Mouse (Mus musculus): ENCODE results near the gene Acot3. TPM values are rescaled to one million over a fixed set of nuclear protein-coding genes. Genes with fewer than 3 reads are reported as not detected.
"Not testable (repeated sequence)": the region's sequence is repeated elsewhere in the genome, so short reads cannot be mapped to it uniquely, and the experiment has no call there.

The Acot3 gene
- polyA plus RNA-seq (2012; rRNA removed) (2.0 and 2.6 TPM in 2 replicates), polyA plus RNA-seq (2014; fragmentation: Nextera tagmentation; extraction: Ambion mirVana) (3.7 and 4.4 TPM in 2 replicates)

GRCm38 (mm10) chr12:84051937-84052474, at the start of gene Acot3:
Acot3 (plus strand) TSS chr12:84052144.
- 21% methylated on average over 5 of the region's 5 CpGs for WGBS (ENCODE audit: insufficient replicate concordance)
- Histone ChIP-seq H3K4me3 (ENCODE audit: insufficient read depth in 1 of 2, low read depth in 2 of 2, low read length in 2 of 2) (peak within 1 kb of the TSS; percentile 16 to 45; a peak in 2 of 4 replicates), H3K36me3 (replicated peaks; ENCODE audit: control insufficient read depth, insufficient read depth, low read depth) (no peaks in the 10 kb centered on the region), H3K27me3 (ENCODE audit: control insufficient read depth, insufficient read depth, low read length) (peaks cover 21% of the 10 kb centered on the region), H3K27ac (no peak within 1 kb of the TSS), H3K9me3 (ENCODE audit: control insufficient read depth, low read length) (no peaks in the 10 kb centered on the region), H3K9ac (replicated peaks) (no peak within 1 kb of the TSS), H3K4me2 (ENCODE audit: low read depth) (peak within 1 kb of the TSS; percentile 28), H3K4me1 (replicated peaks; ENCODE audit: control insufficient read depth in 2 of 2, insufficient read depth in 2 of 2, low read length in 1 of 2) (no peaks in the 10 kb centered on the region; a peak in 1 of 4 replicates)
- DNase-seq (ENCODE audit: low read depth in 3 of 3, low spot score in 3 of 3) (no peak), ATAC-seq (ENCODE audit: insufficient read depth) (no peak)
- TF ChIP-seq CTCF (IDR thresholded peaks at IDR 0.05; ENCODE audit: low read depth): no peak
- no peak for TF ChIP-seq EP300 (IDR thresholded peaks at IDR 0.05; ENCODE audit: low read depth)

DNA sequence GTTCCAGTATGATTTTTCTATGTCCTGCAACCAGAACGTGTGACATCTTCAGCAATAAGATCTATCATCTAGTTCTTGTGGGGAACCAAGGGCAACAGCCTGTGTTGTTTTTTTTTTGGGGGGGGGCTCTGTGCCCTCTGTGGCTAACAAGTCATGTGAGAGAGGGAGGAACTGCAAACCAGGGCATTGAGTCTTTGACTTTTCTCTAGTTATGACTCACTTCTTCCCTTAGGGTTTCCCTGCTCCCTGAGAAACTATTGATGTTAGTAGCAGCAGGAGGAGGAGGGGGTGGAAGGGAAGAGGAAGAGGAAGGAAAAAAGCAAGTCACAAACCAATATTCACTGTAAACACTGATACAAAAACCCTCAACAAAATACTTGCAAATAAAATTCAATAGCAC, 48.1 kb upstream of the Acot3 start:
- Histone ChIP-seq H3K4me3 (ENCODE audit: insufficient read depth in 1 of 2, low read depth in 2 of 2, low read length in 2 of 2) (no peak overlapping the region), H3K4me2 (ENCODE audit: low read depth) (no peak overlapping the region), H3K4me1 (replicated peaks; ENCODE audit: control insufficient read depth in 2 of 2, insufficient read depth in 2 of 2, low read length in 1 of 2) (peaks cover 0 to 4% of the 10 kb centered on the region in 2 experiments; a peak in 1 of 4 replicates), H3K9ac (replicated peaks) (no peak overlapping the region), H3K27me3 (ENCODE audit: control insufficient read depth, insufficient read depth, low read length) (peaks cover 1% of the 10 kb centered on the region), H3K9me3 (ENCODE audit: control insufficient read depth, low read length) (no peaks in the 10 kb centered on the region), H3K27ac (no peak overlapping the region), H3K36me3 (replicated peaks; ENCODE audit: control insufficient read depth, insufficient read depth, low read depth) (no peaks in the 10 kb centered on the region)
- DNase-seq (ENCODE audit: low read depth in 3 of 3, low spot score in 3 of 3) (no peak), ATAC-seq (ENCODE audit: insufficient read depth) (no peak)
- TF ChIP-seq EP300 (IDR thresholded peaks at IDR 0.05; ENCODE audit: low read depth) (no peak), CTCF (IDR thresholded peaks at IDR 0.05; ENCODE audit: low read depth) (no peak)
- 54% methylated on average over 1 of the region's 1 CpGs for whole genome bisulfite sequencing (ENCODE audit: insufficient replicate concordance)

GRCm38 (mm10) chr12:84008251-84008650, 43.7 kb upstream of the Acot3 start:
- Histone ChIP-seq H3K9me3 (ENCODE audit: control insufficient read depth, low read length) (no peaks in the 10 kb centered on the region), H3K27me3 (ENCODE audit: control insufficient read depth, insufficient read depth, low read length) (peaks cover 13% of the 10 kb centered on the region), H3K4me3 (ENCODE audit: insufficient read depth in 1 of 2, low read depth in 2 of 2, low read length in 2 of 2) (no peak overlapping the region), H3K4me2 (ENCODE audit: low read depth) (no peak overlapping the region), H3K4me1 (replicated peaks; ENCODE audit: control insufficient read depth in 2 of 2, insufficient read depth in 2 of 2, low read length in 1 of 2) (0 out of 4 replicates have a peak, but pooled peaks cover 0 to 3% of the 10 kb centered on the region in 2 experiments), H3K36me3 (replicated peaks; ENCODE audit: control insufficient read depth, insufficient read depth, low read depth) (no peaks in the 10 kb centered on the region), H3K9ac (replicated peaks) (no peak overlapping the region), H3K27ac (no peak overlapping the region)
- no peak for DNase-seq (ENCODE audit: low read depth in 3 of 3, low spot score in 3 of 3)
- ATAC-seq (ENCODE audit: insufficient read depth): no peak
- TF ChIP-seq CTCF (IDR thresholded peaks at IDR 0.05; ENCODE audit: low read depth): no peak
- TF ChIP-seq EP300 (IDR thresholded peaks at IDR 0.05; ENCODE audit: low read depth): no peak
- 72% methylated on average over 12 of the region's 12 CpGs for WGBS (ENCODE audit: insufficient replicate concordance)

GRCm38 (mm10) chr12:84008729-84009128, 43.2 kb upstream of the Acot3 start:
- Histone ChIP-seq H3K9ac (replicated peaks) (no peak overlapping the region), H3K27me3 (ENCODE audit: control insufficient read depth, insufficient read depth, low read length) (peaks cover 13% of the 10 kb centered on the region), H3K9me3 (ENCODE audit: control insufficient read depth, low read length) (no peaks in the 10 kb centered on the region), H3K4me1 (replicated peaks; ENCODE audit: control insufficient read depth in 2 of 2, insufficient read depth in 2 of 2, low read length in 1 of 2) (0 out of 4 replicates have a peak, but pooled peaks cover 0 to 3% of the 10 kb centered on the region in 2 experiments), H3K36me3 (replicated peaks; ENCODE audit: control insufficient read depth, insufficient read depth, low read depth) (no peaks in the 10 kb centered on the region), H3K4me2 (ENCODE audit: low read depth) (peak overlapping the region; percentile 29), H3K4me3 (ENCODE audit: insufficient read depth in 1 of 2, low read depth in 2 of 2, low read length in 2 of 2) (no peak overlapping the region), H3K27ac (no peak overlapping the region)
- ATAC-seq (ENCODE audit: insufficient read depth): no peak
- no peak for DNase-seq (ENCODE audit: low read depth in 3 of 3, low spot score in 3 of 3)
- TF ChIP-seq CTCF (IDR thresholded peaks at IDR 0.05; ENCODE audit: low read depth): no peak
- TF ChIP-seq EP300 (IDR thresholded peaks at IDR 0.05; ENCODE audit: low read depth): no peak
- 49% methylated on average over 8 of the region's 8 CpGs for WGBS (ENCODE audit: insufficient replicate concordance)

GRCm38 (mm10) chr12:84009171-84009965, 42.6 kb upstream of the Acot3 start, which contains the start of gene Acot1:
Acot1 (plus strand) TSS chr12:84009490.
- peak within 1 kb of the TSS; percentile 29 for H3K4me2 ChIP-seq (ENCODE audit: low read depth)
- not testable (repeated sequence) for H3K36me3 ChIP-seq (replicated peaks; ENCODE audit: control insufficient read depth, insufficient read depth, low read depth); H3K27ac ChIP-seq; H3K4me1 ChIP-seq (replicated peaks; ENCODE audit: control insufficient read depth in 2 of 2, insufficient read depth in 2 of 2, low read length in 1 of 2); H3K9me3 ChIP-seq (ENCODE audit: control insufficient read depth, low read length)
- peak within 1 kb of the TSS; percentile 13; the same call in 1 of the 2 replicates for H3K9ac ChIP-seq (replicated peaks)
- H3K27me3 ChIP-seq (ENCODE audit: control insufficient read depth, insufficient read depth, low read length): peaks cover 13% of the 10 kb centered on the region
- H3K4me3 ChIP-seq (ENCODE audit: insufficient read depth in 1 of 2, low read depth in 2 of 2, low read length in 2 of 2): peak within 1 kb of the TSS; percentile 34 to 36
- ATAC-seq (ENCODE audit: insufficient read depth) (peak; percentile 26; the same call in 1 of the 2 replicates), DNase-seq (ENCODE audit: low read depth in 3 of 3, low spot score in 3 of 3) (peak in 1 of 3 experiments; percentile 14)
- 4% methylated on average over 54 of the region's 70 CpGs for WGBS (ENCODE audit: insufficient replicate concordance)
